Mouse (Mus musculus) embryonic facial prominence, embryonic 14.5 days (tissue): ENCODE results near the gene Tnfrsf14. TPM values are rescaled to one million over a fixed set of nuclear protein-coding genes. Genes with fewer than 3 reads are reported as not detected.

ENCODE experiments used
- ATAC-seq: fragments of 200-750 bp; cut with Nextera tagmentation; 2 replicates; pipeline ENCODE4 v1.8.0; 2017; ENCODE audit warnings: low read depth, moderate number of reproducible peaks, moderate TSS enrichment
- DNase-seq: peaks from one replicate; pipeline ENCODE4 v3.0.0-alpha.2; 2015; ENCODE audit warnings: low spot score
- H3K27ac ChIP-seq: fragments of 300-500 bp; sonication (generic); replicated peaks from 2 replicates; pipeline ENCODE4 v1.5.1; 2014; ENCODE audit warnings: low read depth, mild to moderate bottlenecking, low read length, moderate library complexity
- H3K27me3 ChIP-seq: fragments of 300-500 bp; sonication (generic); replicated peaks from 2 replicates; pipeline ENCODE4 v1.6.1; 2014; ENCODE audit warnings: low read length; ENCODE audit not compliant: control insufficient read depth, insufficient read depth
- H3K36me3 ChIP-seq: fragments of 300-500 bp; sonication (generic); 2 replicates; pipeline ENCODE4 v1.6.1; 2014; ENCODE audit warnings: low read length, mixed read lengths; ENCODE audit not compliant: control insufficient read depth, insufficient read depth
- H3K4me1 ChIP-seq: fragments of 300-500 bp; sonication (generic); 2 replicates; pipeline ENCODE4 v1.6.1; 2014; ENCODE audit warnings: antibody characterized with exemption, low read length; ENCODE audit not compliant: control insufficient read depth, insufficient read depth
- H3K4me2 ChIP-seq: fragments of 300-500 bp; sonication (generic); 2 replicates; pipeline ENCODE4 v1.6.1; 2014; ENCODE audit warnings: low read depth, mild to moderate bottlenecking, low read length, moderate library complexity, mixed read lengths
- H3K4me3 ChIP-seq: fragments of 300-500 bp; sonication (generic); 2 replicates; pipeline ENCODE4 v1.5.1; 2014; ENCODE audit warnings: low read depth, mild to moderate bottlenecking, low read length
- H3K9ac ChIP-seq: fragments of 300-500 bp; sonication (generic); 2 replicates; pipeline ENCODE4 v1.6.1; 2014; ENCODE audit warnings: low read depth, mild to moderate bottlenecking, low read length, moderate library complexity, mixed read lengths
- H3K9me3 ChIP-seq: fragments of 300-500 bp; sonication (generic); 2 replicates; pipeline ENCODE4 v1.6.1; 2016; ENCODE audit warnings: low read length; ENCODE audit not compliant: control insufficient read depth
- WGBS: fragments of 180-500 bp; shearing (Covaris S2); extraction: QIAGEN DNeasy Blood & Tissue Kit; methylation state at CpG from one replicate; pipeline ENCODE4 v1.1.7; 2014; 5-methylcytosine and 5-hydroxymethylcytosine counted together
- polyA plus RNA-seq: library from polyadenylated mRNA; unstranded; fragments of >200 nt; fragmentation: Nextera tagmentation; extraction: Ambion mirVana; gene quantifications from 2 replicates; pipeline ENCODE4 v1.2.1, GENCODE M21; 2014

Gene Tnfrsf14
- polyA plus RNA-seq, 1 experiment from 2014 or later = 1.3 TPM

GRCm38 (mm10) chr4:154929088-154929660 lies 811 bp upstream of the Tnfrsf14 start:
- Histone ChIP-seq H3K27me3 (no peaks in the 10 kb centered on the region), H3K9me3 (no peaks in the 10 kb centered on the region), H3K4me2 (no peak overlapping the region), H3K9ac (no peak overlapping the region), H3K27ac (no peak overlapping the region), H3K36me3 (no peaks in the 10 kb centered on the region), H3K4me1 (peaks cover 18% of the 10 kb centered on the region), H3K4me3 (no peak overlapping the region)
- ATAC-seq (no peak), DNase-seq (no peak)
- 67% methylated on average over 12 of the region's 12 CpGs for WGBS

GRCm38 (mm10) chr4:154927899-154928337 lies 445 bp downstream of the Tnfrsf14 start:
- peak overlapping the region; percentile 46; the same call in 1 of the 2 replicates for H3K9ac ChIP-seq
- peak overlapping the region; percentile 45 for H3K4me2 ChIP-seq
- 18% methylated on average over 5 of the region's 5 CpGs for WGBS

GRCm38 (mm10) chr4:154926969-154927898 lies 1.1 kb downstream of the Tnfrsf14 start:
- Histone ChIP-seq H3K4me2 (peak overlapping the region; percentile 45), H3K9ac (peak overlapping the region; percentile 46; the same call in 1 of the 2 replicates), H3K36me3 (no peaks in the 10 kb centered on the region), H3K9me3 (no peaks in the 10 kb centered on the region), H3K4me3 (peak overlapping the region; percentile 20), H3K27me3 (no peaks in the 10 kb centered on the region), H3K27ac (peak overlapping the region; percentile 65), H3K4me1 (peaks cover 18% of the 10 kb centered on the region)
- ATAC-seq (no peak), DNase-seq (no peak)
- WGBS = 50% methylated on average over 8 of the region's 9 CpGs

More at GRCm38 (mm10) chr4:154927899-154928337, 445 bp downstream of the Tnfrsf14 start:
- Histone ChIP-seq H3K27ac (peak overlapping the region; percentile 65), H3K4me3 (peak overlapping the region; percentile 20), H3K27me3 (no peaks in the 10 kb centered on the region), H3K36me3 (no peaks in the 10 kb centered on the region), H3K9me3 (no peaks in the 10 kb centered on the region), H3K4me1 (peaks cover 18% of the 10 kb centered on the region)
- DNase-seq (peak; percentile 52), ATAC-seq (peak; percentile 57; the same call in 1 of the 2 replicates)

- Histone ChIP-seq H3K9ac (no peak overlapping the region), H3K4me3 (no peak overlapping the region), H3K9me3 (no peaks in the 10 kb centered on the region), H3K27ac (no peak overlapping the region), H3K36me3 (no peaks in the 10 kb centered on the region), H3K4me1 (peaks cover 18% of the 10 kb centered on the region), H3K4me2 (no peak overlapping the region), H3K27me3 (no peaks in the 10 kb centered on the region)
- WGBS = 49% methylated on average over 4 of the region's 4 CpGs
- no peak for ATAC-seq
- no peak for DNase-seq
Measured at GRCm38 (mm10) chr4:154925413-154925812, 3.0 kb downstream of the Tnfrsf14 start.

GRCm38 (mm10) chr4:154922931-154923330 lies 5.4 kb downstream of the Tnfrsf14 start:
- Histone ChIP-seq H3K36me3 (no peaks in the 10 kb centered on the region), H3K4me1 (peaks cover 8% of the 10 kb centered on the region), H3K4me3 (no peak overlapping the region), H3K4me2 (no peak overlapping the region), H3K9ac (no peak overlapping the region), H3K27ac (no peak overlapping the region), H3K27me3 (no peaks in the 10 kb centered on the region), H3K9me3 (no peaks in the 10 kb centered on the region)
- DNase-seq (no peak), ATAC-seq (no peak)
- WGBS = 82% methylated on average over 5 of the region's 5 CpGs

- DNase-seq (no peak), ATAC-seq (no peak)
- H3K4me1 ChIP-seq = peaks cover 2% of the 10 kb centered on the region
- no peaks in the 10 kb centered on the region for H3K27me3 ChIP-seq
- H3K4me3 ChIP-seq = no peak overlapping the region
- no peak overlapping the region for H3K4me2 ChIP-seq
- H3K9ac ChIP-seq = no peak overlapping the region
- 66% methylated on average over 4 of the region's 4 CpGs for WGBS
- no peaks in the 10 kb centered on the region for H3K36me3 ChIP-seq
- no peaks in the 10 kb centered on the region for H3K9me3 ChIP-seq
- no peak overlapping the region for H3K27ac ChIP-seq
Measured at GRCm38 (mm10) chr4:154922291-154922690, 6.1 kb downstream of the Tnfrsf14 start.

GRCm38 (mm10) chr4:154916662-154917061 lies 11.7 kb downstream of the Tnfrsf14 start:
- H3K9me3 ChIP-seq = no peaks in the 10 kb centered on the region
- H3K4me1 ChIP-seq = no peaks in the 10 kb centered on the region
- no peak overlapping the region for H3K4me2 ChIP-seq
- DNase-seq (no peak), ATAC-seq (no peak)
- H3K4me3 ChIP-seq = no peak overlapping the region
- H3K27ac ChIP-seq = no peak overlapping the region
- WGBS = 83% methylated on average over 4 of the region's 4 CpGs
- no peak overlapping the region for H3K9ac ChIP-seq
- no peaks in the 10 kb centered on the region for H3K27me3 ChIP-seq
- H3K36me3 ChIP-seq = no peaks in the 10 kb centered on the region

GRCm38 (mm10) chr4:154915286-154915685 lies 13.1 kb downstream of the Tnfrsf14 start:
- WGBS = 80% methylated on average over 10 of the region's 10 CpGs
- no peaks in the 10 kb centered on the region for H3K27me3 ChIP-seq
- no peak for ATAC-seq

More at GRCm38 (mm10) chr4:154915286-154915685, 13.1 kb downstream of the Tnfrsf14 start:
- Histone ChIP-seq H3K36me3 (no peaks in the 10 kb centered on the region), H3K9me3 (no peaks in the 10 kb centered on the region), H3K9ac (no peak overlapping the region), H3K4me1 (peaks cover 3% of the 10 kb centered on the region; the same call in 1 of the 2 replicates), H3K4me3 (no peak overlapping the region), H3K27ac (no peak overlapping the region), H3K4me2 (no peak overlapping the region)
- no peak for DNase-seq
